Mouse (Mus musculus): ENCODE results near the gene Pgp.

- TF ChIP-seq CTCF (IDR thresholded peaks at IDR 0.05; ENCODE audit: control insufficient read depth, insufficient read depth, insufficient replicate concordance, low read depth, low read length), result no peak
- no peak for TF ChIP-seq POLR2A (IDR thresholded peaks at IDR 0.05; ENCODE audit: control insufficient read depth, low read depth, low read length)
These were observed 47.1 kb upstream of the Pgp start for GRCm38 (mm10) chr17:24423114-24423513.
